8 mouse cellular contexts compared by ENCODE assay signal in genomic region chr15:77342962-77343526, GRCm38 (mm10). TPM values are rescaled to one million over a fixed set of nuclear protein-coding genes. Genes with fewer than 3 reads are reported as not detected.
A peak's percentile ranks its signal among the peaks of the same experiment; 100 is the strongest.
DNase-seq lines count a peak whose midpoint lies in the region; ATAC-seq lines count a peak whose summit lies in the region.

No protein-coding gene starts in this region.

- peak overlapping the region; percentile 57 for H3K9ac ChIP-seq in hindbrain, embryonic 13.5 days

- peak; percentile 91 for DNase-seq in heart, adult 11 months
- DNase-seq in heart, postnatal 25 days (ENCODE audit: low spot score): no peak
- peak; percentile 47 for DNase-seq in brain, adult 2 months (ENCODE audit: low read depth, low spot score)
- no peak for DNase-seq in midbrain, embryonic 10.5 days (ENCODE audit: low spot score)
- DNase-seq in spleen, postnatal 14 days (ENCODE audit: low spot score in 2 of 2): no peak
- no peak for DNase-seq in urinary bladder, postnatal 10 days (ENCODE audit: low spot score)

- peak overlapping the region; percentile 40 for H3K4me2 ChIP-seq in hindbrain, embryonic 13.5 days

- intact Hi-C loops in heart, postnatal 25 days (cut with DNase I): loop anchor here (2.0 kb wide), 1 partner anchor 16 kb away; no protein-coding TSS in a partner anchor

- H3K27ac ChIP-seq in hindbrain, embryonic 13.5 days: peak overlapping the region; percentile 80
- H3K27ac ChIP-seq in midbrain, embryonic 10.5 days (replicated peaks): peak overlapping the region; percentile 85

- 23% methylated on average over 18 of the region's 18 CpGs for WGBS in hindbrain, embryonic 13.5 days
- WGBS in midbrain, embryonic 10.5 days: 37% methylated on average over 18 of the region's 18 CpGs

- H3K9me3 ChIP-seq in hindbrain, embryonic 13.5 days: no peaks in the 10 kb centered on the region
- no peaks in the 10 kb centered on the region for H3K9me3 ChIP-seq in midbrain, embryonic 10.5 days (replicated peaks)

- H3K27me3 ChIP-seq in hindbrain, embryonic 13.5 days: no peaks in the 10 kb centered on the region
- peaks cover 21% of the 10 kb centered on the region for H3K27me3 ChIP-seq in midbrain, embryonic 10.5 days (ENCODE audit: low read depth, poor library complexity, severe bottlenecking)

- ATAC-seq in hindbrain, embryonic 13.5 days (ENCODE audit: low FRiP score): no peak
- ATAC-seq in megakaryocyte-erythroid progenitor cell, adult 5-6 weeks (replicated peaks; ENCODE audit: low FRiP score, low TSS enrichment, poor library complexity, severe bottlenecking): no peak

- no peaks in the 10 kb centered on the region for H3K36me3 ChIP-seq in hindbrain, embryonic 13.5 days
- no peaks in the 10 kb centered on the region for H3K36me3 ChIP-seq in midbrain, embryonic 10.5 days

- peak overlapping the region; percentile 20; the same call in 1 of the 2 replicates for H3K4me3 ChIP-seq in hindbrain, embryonic 13.5 days
- H3K4me3 ChIP-seq in midbrain, embryonic 10.5 days: peak overlapping the region; percentile 43

- H3K4me1 ChIP-seq in hindbrain, embryonic 13.5 days (replicated peaks): peaks cover 29% of the 10 kb centered on the region
- peaks cover 26% of the 10 kb centered on the region for H3K4me1 ChIP-seq in midbrain, embryonic 10.5 days

RNA-seq across cellular contexts. Expression of gene Rbfox2, which starts 36.2 kb away (rescaled TPM):
- 100 to 1,000 TPM; 111 to 117 TPM for total RNA-seq in heart, postnatal 25 days (2021)
- polyA plus RNA-seq in hindbrain, embryonic 13.5 days (2015; fragmentation: Nextera tagmentation; extraction: Ambion mirVana): 158 and 159 TPM in 2 replicates
- 35.7 and 59.4 TPM in 2 replicates for polyA plus RNA-seq in midbrain, embryonic 10.5 days (2016; fragmentation: Nextera tagmentation; extraction: Ambion mirVana)
- total RNA-seq in megakaryocyte-erythroid progenitor cell, adult 5-6 weeks (2014; fragmentation: Nextera tagmentation): 0.37 and 1.8 TPM in 2 replicates
- total RNA-seq in megakaryocyte-erythroid progenitor cell, adult 5-6 weeks (2017): 0.28 and 1.4 TPM in 2 replicates

RNA-seq across cellular contexts. Expression of gene Apol7a, which starts 55.9 kb away (rescaled TPM):
- not detected for total RNA-seq in heart, postnatal 25 days (2021)
- 0.08 TPM in 1 of 2 replicates, not detected in the other for polyA plus RNA-seq in hindbrain, embryonic 13.5 days (2015; fragmentation: Nextera tagmentation; extraction: Ambion mirVana)
- polyA plus RNA-seq in midbrain, embryonic 10.5 days (2016; fragmentation: Nextera tagmentation; extraction: Ambion mirVana): not detected in 2 replicates
- total RNA-seq in megakaryocyte-erythroid progenitor cell, adult 5-6 weeks (2014; fragmentation: Nextera tagmentation): not detected in 2 replicates
- not detected in 2 replicates for total RNA-seq in megakaryocyte-erythroid progenitor cell, adult 5-6 weeks (2017)

Comparison
In these comparisons a context has a peak if more than half of its experiments do, and no peak if none do; other contexts are left out.
1. DNase-seq: peak in heart, adult 11 months (single experiment) and brain, adult 2 months (single experiment); none in heart, postnatal 25 days (single experiment), midbrain, embryonic 10.5 days (single experiment), spleen, postnatal 14 days (0 of 2) and urinary bladder, postnatal 10 days (single experiment).
2. RNA of gene Rbfox2, which starts 36.2 kb away (total RNA-seq): 111 to 117 TPM in heart, postnatal 25 days; 0.28 to 1.8 TPM in megakaryocyte-erythroid progenitor cell, adult 5-6 weeks; every median in the first group is over 10 times any median in the second.